Mouse (Mus musculus) midbrain, postnatal 0 days (tissue): ENCODE measurements around the gene Flywch1. TPM values are rescaled to one million over a fixed set of nuclear protein-coding genes. Genes with fewer than 3 reads are reported as not detected.

Source experiments
- ATAC-seq: fragments of 200-750 bp; cut with Nextera tagmentation; 2 replicates; pipeline ENCODE4 v1.8.0; 2017; ENCODE audit warnings: moderate number of reproducible peaks, mild to moderate bottlenecking, moderate TSS enrichment, moderate library complexity; ENCODE audit not compliant: low FRiP score
- DNase-seq: peaks from one replicate; pipeline ENCODE4 v3.0.0-alpha.2; 2015; ENCODE audit warnings: low spot score
- H3K27ac ChIP-seq: fragments of 300-500 bp; sonication (generic); 2 replicates; pipeline ENCODE4 v1.5.1; 2014; ENCODE audit warnings: low read depth, mild to moderate bottlenecking, low read length, mixed read lengths
- H3K27me3 ChIP-seq: fragments of 300-500 bp; sonication (generic); 2 replicates; pipeline ENCODE4 v1.6.1; 2014; ENCODE audit warnings: low read length, control low read depth, mixed read lengths; ENCODE audit not compliant: insufficient read depth
- H3K36me3 ChIP-seq: fragments of 300-500 bp; sonication (generic); 2 replicates; pipeline ENCODE4 v1.6.1; 2014; ENCODE audit warnings: low read length, control low read depth, mixed read lengths; ENCODE audit not compliant: insufficient read depth
- H3K4me1 ChIP-seq: fragments of 300-500 bp; sonication (generic); 2 replicates; pipeline ENCODE4 v1.6.1; 2014; ENCODE audit warnings: mild to moderate bottlenecking, control low read depth, antibody characterized with exemption, low read length, mixed read lengths; ENCODE audit not compliant: insufficient read depth
- H3K4me2 ChIP-seq: fragments of 300-500 bp; sonication (generic); 2 replicates; pipeline ENCODE4 v1.6.1; 2014; ENCODE audit warnings: low read depth, mild to moderate bottlenecking, low read length, mixed read lengths; ENCODE audit not compliant: poor library complexity, severe bottlenecking
- H3K4me3 ChIP-seq: fragments of 300-500 bp; sonication (generic); 2 replicates; pipeline ENCODE4 v1.5.1; 2014; ENCODE audit warnings: low read depth, mild to moderate bottlenecking, low read length, moderate library complexity
- H3K9ac ChIP-seq: fragments of 300-500 bp; sonication (generic); replicated peaks from 2 replicates; pipeline ENCODE4 v1.6.1; 2014; ENCODE audit warnings: mild to moderate bottlenecking, low read length, moderate library complexity, mixed read lengths; ENCODE audit not compliant: poor library complexity, severe bottlenecking
- H3K9me3 ChIP-seq: fragments of 300-500 bp; sonication (generic); 2 replicates; pipeline ENCODE4 v1.6.1; 2016; ENCODE audit warnings: low read length, control low read depth
- CTCF ChIP-seq: IDR thresholded peaks from 2 replicates; pipeline ENCODE4 v1.5.1; 2016; ENCODE audit warnings: antibody characterized with exemption, mild to moderate bottlenecking
- WGBS: fragments of 180-500 bp; shearing (Covaris S2); extraction: QIAGEN DNeasy Blood & Tissue Kit; methylation state at CpG from one replicate; pipeline ENCODE4 v1.1.7; 2014; 5-methylcytosine and 5-hydroxymethylcytosine counted together
- polyA plus RNA-seq: library from polyadenylated mRNA; unstranded; fragments of >200 nt; fragmentation: Nextera tagmentation; extraction: Ambion mirVana; gene quantifications from 2 replicates; pipeline ENCODE4 v1.2.1, GENCODE M21; 2015
- total RNA-seq: library from RNA; depleted of rRNA; stranded (reverse); fragments of >200 nt; gene quantifications from 2 replicates; pipeline ENCODE4 v1.2.3, GENCODE M21; 2014

The Flywch1 gene
- total and polyA plus RNA-seq, 2 experiments from 2014 or later = 188 to 248 TPM

DNA sequence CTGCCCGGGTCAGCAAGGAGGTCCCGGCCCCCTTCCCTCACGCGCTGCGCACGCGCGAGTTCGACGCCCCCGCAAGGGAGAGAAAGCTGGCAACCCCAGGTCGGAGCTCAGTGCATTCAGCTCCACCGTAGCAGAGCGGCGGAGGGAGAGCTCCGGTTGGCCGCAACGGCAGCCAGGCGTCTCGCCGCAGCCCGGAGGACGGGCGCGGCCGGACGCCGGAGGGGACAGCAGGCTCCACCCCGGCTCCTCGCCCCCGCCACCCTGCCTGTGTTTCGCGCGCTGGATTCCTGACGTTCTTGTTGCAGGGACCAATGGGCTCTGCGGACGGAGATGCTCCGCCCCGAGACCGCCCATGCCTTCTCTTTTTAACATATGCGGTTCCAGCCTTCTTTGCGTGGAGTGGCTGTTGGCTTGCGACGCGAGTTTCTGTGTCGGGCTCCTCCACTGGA lies 31.2 kb downstream of the Flywch1 start:
- DNase-seq (peak; percentile 93), ATAC-seq (peak; percentile 84)
- WGBS = under 1% methylated on average over 37 of the region's 46 CpGs
- peaks cover 36% of the 10 kb centered on the region for H3K27me3 ChIP-seq
- TF ChIP-seq CTCF = no peak
- peak overlapping the region; percentile 74 for H3K27ac ChIP-seq
- H3K36me3 ChIP-seq = peaks cover 20% of the 10 kb centered on the region
- peaks cover 9% of the 10 kb centered on the region for H3K4me1 ChIP-seq
- H3K9me3 ChIP-seq = no peaks in the 10 kb centered on the region
- peak overlapping the region; percentile 77 for H3K9ac ChIP-seq
- peak overlapping the region; percentile 80 for H3K4me3 ChIP-seq
- H3K4me2 ChIP-seq = peak overlapping the region; percentile 93

DNA sequence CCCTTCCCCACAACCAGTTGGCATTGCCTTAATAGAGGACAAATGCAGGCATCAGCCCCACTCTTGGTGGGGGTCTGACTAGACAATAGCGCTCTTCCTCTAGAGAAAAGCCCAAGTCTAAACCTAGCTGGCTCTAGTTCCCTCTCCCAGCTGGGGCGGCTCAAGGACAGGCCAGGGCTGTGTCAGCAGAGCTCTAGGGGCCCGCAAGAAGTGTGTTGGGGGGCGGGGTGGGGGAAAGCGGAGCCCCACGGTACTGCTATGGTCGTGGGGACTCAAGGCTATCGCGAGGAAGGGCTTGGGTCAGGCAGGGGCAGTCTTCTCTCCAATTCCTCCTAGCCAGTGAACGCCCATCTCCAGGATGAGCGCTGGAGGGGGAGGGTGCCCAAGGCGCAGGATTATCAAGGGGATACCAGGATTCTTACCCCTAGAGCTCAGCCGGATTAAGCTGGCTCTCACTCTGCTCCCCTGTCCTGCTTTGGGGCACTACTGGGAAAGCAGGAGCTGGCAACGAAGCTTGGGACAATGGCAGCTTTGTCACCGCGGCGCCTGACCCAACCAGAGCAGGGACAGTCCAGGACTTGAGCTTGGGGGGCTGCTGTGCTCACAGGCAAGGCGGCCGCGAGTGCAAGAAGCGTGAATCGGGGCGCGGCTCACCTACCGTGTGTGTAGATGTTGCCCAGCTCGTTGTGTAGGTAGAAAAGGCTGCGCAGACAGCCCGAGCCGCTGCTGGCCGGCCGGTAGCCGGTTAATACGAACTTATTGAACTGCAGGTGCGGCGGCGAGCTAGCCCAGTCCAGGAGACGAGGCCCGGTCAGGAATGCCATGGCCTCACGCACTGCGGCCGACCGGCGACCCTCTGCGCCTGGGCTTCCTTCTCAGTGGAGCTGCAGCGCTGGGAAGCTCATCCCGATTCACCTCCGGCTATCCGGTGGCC lies 31.9 kb downstream of the Flywch1 start:
- peak overlapping the region; percentile 77 for H3K9ac ChIP-seq
- H3K27ac ChIP-seq = peak overlapping the region; percentile 74
- H3K27me3 ChIP-seq = peaks cover 31% of the 10 kb centered on the region
- peaks cover 20% of the 10 kb centered on the region for H3K36me3 ChIP-seq
- H3K4me1 ChIP-seq = peaks cover 7% of the 10 kb centered on the region; the same call in 1 of the 2 replicates
- WGBS = under 1% methylated on average over 48 of the region's 48 CpGs
- H3K9me3 ChIP-seq = no peaks in the 10 kb centered on the region
- peak overlapping the region; percentile 80 for H3K4me3 ChIP-seq
- DNase-seq = peak; percentile 74
- TF ChIP-seq CTCF = no peak
- ATAC-seq = peak; percentile 48
- peak overlapping the region; percentile 93 for H3K4me2 ChIP-seq

DNA sequence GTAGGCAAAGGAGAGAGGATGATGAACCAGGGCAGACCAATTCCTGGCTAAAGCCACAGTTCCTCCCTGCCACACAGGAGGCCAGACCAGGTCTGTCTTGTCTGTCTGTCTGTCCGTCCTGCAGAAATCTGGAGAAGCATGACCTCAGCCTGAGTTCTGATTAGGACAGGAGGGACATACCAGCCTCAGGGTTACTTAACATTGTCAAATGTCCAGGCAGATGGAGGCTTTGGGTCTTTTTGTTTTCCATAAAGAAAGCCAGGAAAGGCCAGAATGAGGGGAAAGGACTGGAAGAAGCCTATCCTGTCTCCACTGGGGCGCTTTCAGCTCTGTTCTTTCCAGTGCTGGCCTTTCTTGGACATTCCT lies 32.6 kb downstream of the Flywch1 start:
- DNase-seq (no peak), ATAC-seq (no peak)
- peak overlapping the region; percentile 77; the same call in 1 of the 2 replicates for H3K9ac ChIP-seq
- H3K4me2 ChIP-seq = peak overlapping the region; percentile 93
- no peaks in the 10 kb centered on the region for H3K9me3 ChIP-seq
- peaks cover 20% of the 10 kb centered on the region for H3K36me3 ChIP-seq
- H3K27me3 ChIP-seq = peaks cover 26% of the 10 kb centered on the region
- TF ChIP-seq CTCF = no peak
- peaks cover 7% of the 10 kb centered on the region; the same call in 1 of the 2 replicates for H3K4me1 ChIP-seq
- 20% methylated on average over 2 of the region's 2 CpGs for WGBS
- peak overlapping the region; percentile 74; the same call in 1 of the 2 replicates for H3K27ac ChIP-seq
- H3K4me3 ChIP-seq = peak overlapping the region; percentile 80

DNA sequence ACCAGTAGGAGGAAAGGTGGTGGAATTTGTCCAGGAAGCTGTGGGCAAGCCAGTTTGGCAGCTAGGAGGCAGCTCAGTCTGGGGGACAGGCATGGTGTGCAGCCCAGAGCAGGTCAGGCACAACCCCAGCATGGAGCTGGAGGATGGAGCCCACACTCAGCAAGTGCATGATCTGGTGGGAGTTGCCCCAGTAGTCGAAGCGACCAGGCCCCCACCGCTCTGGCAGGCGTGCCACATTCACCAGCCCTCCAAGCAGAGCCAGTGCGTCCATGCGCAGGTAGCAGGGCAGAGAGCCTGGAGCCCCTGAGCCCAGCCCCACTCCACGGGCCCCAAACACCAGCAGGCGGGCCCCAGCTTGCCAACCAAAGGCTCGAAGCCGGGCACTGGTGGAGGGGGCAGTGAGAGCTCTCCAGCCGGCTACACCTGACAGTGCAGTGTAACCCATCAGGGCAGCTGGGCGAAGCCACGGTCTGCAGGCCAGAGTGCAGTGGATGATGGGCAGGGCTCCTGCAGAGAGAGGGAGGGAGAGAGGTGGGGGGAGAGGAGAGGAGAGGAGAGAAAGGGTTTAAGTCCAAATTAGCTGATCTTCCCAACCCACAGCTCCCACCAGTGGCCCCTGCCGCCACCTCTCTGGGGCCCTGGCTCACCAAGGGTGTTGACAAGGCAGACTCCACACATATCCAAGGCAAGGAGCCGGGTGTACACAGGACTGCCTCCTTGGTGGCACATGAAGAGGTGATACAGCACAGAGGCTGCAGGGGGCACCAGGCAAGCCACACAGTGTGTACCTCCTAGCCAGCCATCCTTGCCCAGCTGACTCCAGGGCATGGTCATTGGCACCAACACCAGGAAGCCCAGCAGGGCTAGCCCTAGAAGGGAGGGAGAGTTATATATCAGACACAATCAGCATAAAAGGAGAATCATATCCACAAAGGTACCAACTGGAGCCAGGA lies 33.6 kb downstream of the Flywch1 start:
- Histone ChIP-seq H3K4me3 (peak overlapping the region; percentile 80; the same call in 1 of the 2 replicates), H3K9ac (0 out of 2 replicates have a peak overlapping the region, but pooled peaks have one; percentile 3)

DNA sequence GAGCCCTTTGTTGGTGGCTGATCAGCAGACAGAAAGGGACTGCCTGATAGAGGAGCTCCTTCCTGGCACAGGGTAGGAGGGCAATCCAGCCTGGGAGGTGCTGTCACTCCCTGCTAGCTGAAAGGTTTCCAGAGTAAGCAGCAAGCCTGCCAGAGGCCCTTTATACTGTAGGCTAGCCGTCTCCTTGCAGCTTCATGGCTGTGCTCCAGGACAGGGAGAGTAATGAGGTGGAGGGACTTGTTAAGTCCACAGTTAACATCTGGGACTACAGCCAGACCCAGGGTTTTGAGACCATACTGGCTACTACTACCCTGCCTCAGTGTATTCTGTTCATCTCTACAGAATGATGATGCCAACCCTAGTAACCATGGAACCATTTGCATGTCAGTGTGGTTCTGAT lies 37.1 kb downstream of the Flywch1 start:
- ATAC-seq (no peak), DNase-seq (peak; percentile 57)
- Histone ChIP-seq H3K27ac (no peak overlapping the region), H3K27me3 (no peaks in the 10 kb centered on the region), H3K9me3 (no peaks in the 10 kb centered on the region), H3K9ac (no peak overlapping the region), H3K4me2 (no peak overlapping the region), H3K4me1 (peaks cover 7% of the 10 kb centered on the region; the same call in 1 of the 2 replicates), H3K36me3 (peaks cover 20% of the 10 kb centered on the region), H3K4me3 (no peak overlapping the region)
- TF ChIP-seq CTCF = no peak
- 58% methylated on average over 1 of the region's 1 CpGs for WGBS

More for the DNA sequence above, 33.6 kb downstream of the Flywch1 start:
- 64% methylated on average over 15 of the region's 15 CpGs for WGBS
- TF ChIP-seq CTCF = peak; percentile 38
- Histone ChIP-seq H3K27ac (no peak overlapping the region), H3K36me3 (peaks cover 20% of the 10 kb centered on the region), H3K9me3 (no peaks in the 10 kb centered on the region), H3K4me2 (peak overlapping the region; percentile 93), H3K4me1 (peaks cover 7% of the 10 kb centered on the region; the same call in 1 of the 2 replicates), H3K27me3 (peaks cover 15% of the 10 kb centered on the region)
- ATAC-seq = no peak
- DNase-seq = no peak
